In genomic region chr4:129295188-129295587, GRCm38 (mm10) we compare ENCODE assay signal across 31 mouse cellular contexts. TPM values are rescaled to one million over a fixed set of nuclear protein-coding genes. Genes with fewer than 3 reads are reported as not detected.
DNase-seq lines count a peak whose midpoint lies in the region; ATAC-seq and TF ChIP-seq lines count a peak whose summit lies in the region.
"Had no signal": no experiment of that assay in that cellular context is flagged by ENCODE, and none has a peak within 500 bp of the region (broad histone marks: within the 10 kb centered on the region; RNA-seq: fewer than 3 reads in every experiment).

No protein-coding gene starts in this region.

- no peaks in the 10 kb centered on the region for H3K9me3 ChIP-seq in intestine, embryonic 15.5 days
- no peaks in the 10 kb centered on the region for H3K9me3 ChIP-seq in intestine, embryonic 16.5 days (ENCODE audit: control insufficient read depth, low read length)
- H3K9me3 ChIP-seq in liver, embryonic 11.5 days (ENCODE audit: control insufficient read depth, low read length) = no peaks in the 10 kb centered on the region
- H3K9me3 ChIP-seq in liver, embryonic 16.5 days (replicated peaks; ENCODE audit: control insufficient read depth, low read length) = no peaks in the 10 kb centered on the region
- no peaks in the 10 kb centered on the region for H3K9me3 ChIP-seq in forebrain, embryonic 11.5 days (ENCODE audit: control insufficient read depth, low read length)
- H3K9me3 ChIP-seq in midbrain, embryonic 11.5 days (ENCODE audit: control insufficient read depth, low read length) = no peaks in the 10 kb centered on the region
- H3K9me3 ChIP-seq in stomach, postnatal 0 days (ENCODE audit: control insufficient read depth, low read length) = no peaks in the 10 kb centered on the region
- H3K9me3 ChIP-seq: embryonic facial prominence, embryonic 10.5 days; embryonic facial prominence, embryonic 15.5 days; forebrain, embryonic 13.5 days; heart, embryonic 12.5 days; kidney, embryonic 15.5 days; midbrain, embryonic 13.5 days; stomach, embryonic 15.5 days had no signal

- H3K4me1 ChIP-seq in intestine, embryonic 15.5 days (replicated peaks) = no peaks in the 10 kb centered on the region; the same call in 1 of the 2 replicates
- H3K4me1 ChIP-seq in intestine, embryonic 16.5 days (ENCODE audit: control insufficient read depth, insufficient read depth, low read length) = peaks cover 5% of the 10 kb centered on the region; the same call in 1 of the 2 replicates
- H3K4me1 ChIP-seq in liver, embryonic 11.5 days (replicated peaks; ENCODE audit: control insufficient read depth, insufficient read depth, low read length) = peaks cover 15% of the 10 kb centered on the region
- peaks cover 12% of the 10 kb centered on the region for H3K4me1 ChIP-seq in liver, embryonic 16.5 days (ENCODE audit: control insufficient read depth, low read depth, low read length)
- H3K4me1 ChIP-seq in forebrain, embryonic 11.5 days (replicated peaks; ENCODE audit: control insufficient read depth, insufficient read depth, low read length) = peaks cover 3% of the 10 kb centered on the region; the same call in 1 of the 2 replicates
- no peaks in the 10 kb centered on the region; the same call in 1 of the 2 replicates for H3K4me1 ChIP-seq in midbrain, embryonic 11.5 days (ENCODE audit: control insufficient read depth, insufficient read depth, low read length)
- 0 out of 2 replicates have a peak, but pooled peaks cover 3% of the 10 kb centered on the region for H3K4me1 ChIP-seq in stomach, postnatal 0 days (replicated peaks; ENCODE audit: control insufficient read depth, insufficient read depth)

- TF ChIP-seq CTCF in stomach, postnatal 0 days (IDR thresholded peaks at IDR 0.05; ENCODE audit: low read depth) = no peak

- no peak overlapping the region for H3K27ac ChIP-seq in intestine, embryonic 15.5 days
- no peak overlapping the region for H3K27ac ChIP-seq in intestine, embryonic 16.5 days (ENCODE audit: low read length)
- H3K27ac ChIP-seq in liver, embryonic 11.5 days (ENCODE audit: low read depth, low read length) = no peak overlapping the region
- H3K27ac ChIP-seq in liver, embryonic 16.5 days (ENCODE audit: low read length) = no peak overlapping the region
- no peak overlapping the region for H3K27ac ChIP-seq in forebrain, embryonic 11.5 days (ENCODE audit: low read depth, low read length)
- no peak overlapping the region for H3K27ac ChIP-seq in midbrain, embryonic 11.5 days (ENCODE audit: low read depth, low read length)
- no peak overlapping the region for H3K27ac ChIP-seq in stomach, postnatal 0 days (replicated peaks)
- H3K27ac ChIP-seq: embryonic facial prominence, embryonic 10.5 days; embryonic facial prominence, embryonic 15.5 days; forebrain, embryonic 13.5 days; hindbrain, embryonic 14.5 days; kidney, embryonic 15.5 days; left cerebral cortex, adult 2 months; midbrain, embryonic 13.5 days; stomach, embryonic 15.5 days had no signal

- peak; percentile 39; the same call in 1 of the 2 replicates for ATAC-seq in intestine, embryonic 15.5 days
- ATAC-seq in intestine, embryonic 16.5 days = no peak
- peak; percentile 79 for ATAC-seq in liver, embryonic 11.5 days (replicated peaks; ENCODE audit: low FRiP score)
- ATAC-seq in liver, embryonic 16.5 days (ENCODE audit: low read depth) = peak; percentile 72
- ATAC-seq in forebrain, embryonic 11.5 days (replicated peaks; ENCODE audit: low FRiP score) = no peak
- no peak for ATAC-seq in midbrain, embryonic 11.5 days (ENCODE audit: low FRiP score)
- ATAC-seq in stomach, postnatal 0 days (ENCODE audit: low FRiP score, low TSS enrichment) = no peak
- ATAC-seq: forebrain, embryonic 13.5 days; midbrain, embryonic 13.5 days; Patski had no signal

- no peaks in the 10 kb centered on the region for H3K27me3 ChIP-seq in intestine, embryonic 15.5 days (replicated peaks)
- no peaks in the 10 kb centered on the region for H3K27me3 ChIP-seq in intestine, embryonic 16.5 days (replicated peaks; ENCODE audit: control insufficient read depth, insufficient read depth, low read length)
- H3K27me3 ChIP-seq in liver, embryonic 11.5 days (replicated peaks; ENCODE audit: control insufficient read depth, insufficient read depth, low read length) = 0 out of 2 replicates have a peak, but pooled peaks cover 4% of the 10 kb centered on the region
- no peaks in the 10 kb centered on the region for H3K27me3 ChIP-seq in liver, embryonic 16.5 days (ENCODE audit: control insufficient read depth, insufficient read depth, low read depth, low read length)
- H3K27me3 ChIP-seq in forebrain, embryonic 11.5 days (ENCODE audit: control insufficient read depth, insufficient read depth, low read length) = no peaks in the 10 kb centered on the region
- H3K27me3 ChIP-seq in midbrain, embryonic 11.5 days (ENCODE audit: control insufficient read depth, insufficient read depth, low read length) = no peaks in the 10 kb centered on the region
- H3K27me3 ChIP-seq in stomach, postnatal 0 days (ENCODE audit: control insufficient read depth, insufficient read depth, low read length) = no peaks in the 10 kb centered on the region
- H3K27me3 ChIP-seq: CH12.LX; embryonic facial prominence, embryonic 15.5 days; kidney, embryonic 15.5 days; Patski; stomach, embryonic 15.5 days had no signal

- 32% methylated on average over 2 of the region's 2 CpGs for WGBS in intestine, embryonic 15.5 days
- 40% methylated on average over 2 of the region's 2 CpGs for WGBS in intestine, embryonic 16.5 days
- 6% methylated on average over 2 of the region's 2 CpGs for WGBS in liver, embryonic 11.5 days
- WGBS in liver, embryonic 16.5 days (ENCODE audit: insufficient replicate concordance) = 5% methylated on average over 2 of the region's 2 CpGs
- WGBS in forebrain, embryonic 11.5 days = 91% methylated on average over 2 of the region's 2 CpGs
- 85% methylated on average over 2 of the region's 2 CpGs for WGBS in midbrain, embryonic 11.5 days
- WGBS in stomach, postnatal 0 days = 18% methylated on average over 2 of the region's 2 CpGs

- DNase-seq in liver, embryonic 11.5 days (ENCODE audit: low spot score) = no peak
- peak; percentile 82 for DNase-seq in yolk sac, embryonic 10.5 days (ENCODE audit: low spot score)
- no peak for DNase-seq in forebrain, embryonic 11.5 days (ENCODE audit: low spot score)
- DNase-seq in midbrain, embryonic 11.5 days (ENCODE audit: low spot score, missing footprints) = no peak
- DNase-seq in stomach, postnatal 0 days (ENCODE audit: low spot score) = no peak
- DNase-seq: adrenal gland, postnatal 10 days; cerebellum, adult 11-12 months; cerebellum, adult 9-11 months; gastrocnemius, postnatal 25 days; heart, adult 18-20 months; heart, postnatal 10 days; kidney, adult 18-20 months; kidney, postnatal 25 days; left cerebral cortex, postnatal 4 days; lung, embryonic 14.5 days; right cerebral cortex, postnatal 25 days; thymus, postnatal 14 days had no signal

- no peak overlapping the region for H3K9ac ChIP-seq in intestine, embryonic 15.5 days
- H3K9ac ChIP-seq in intestine, embryonic 16.5 days (ENCODE audit: low read depth, low read length) = no peak overlapping the region
- H3K9ac ChIP-seq in liver, embryonic 11.5 days (ENCODE audit: low read depth, low read length) = no peak overlapping the region
- no peak overlapping the region for H3K9ac ChIP-seq in liver, embryonic 16.5 days (ENCODE audit: low read depth, low read length)
- H3K9ac ChIP-seq in forebrain, embryonic 11.5 days (ENCODE audit: low read length) = no peak overlapping the region
- no peak overlapping the region for H3K9ac ChIP-seq in midbrain, embryonic 11.5 days (ENCODE audit: low read length)
- no peak overlapping the region for H3K9ac ChIP-seq in stomach, postnatal 0 days (ENCODE audit: low read length)
- H3K9ac ChIP-seq: embryonic facial prominence, embryonic 15.5 days; forebrain, embryonic 13.5 days; heart, embryonic 12.5 days; hindbrain, embryonic 14.5 days; kidney, embryonic 15.5 days; lung, embryonic 14.5 days; midbrain, embryonic 13.5 days; stomach, embryonic 15.5 days had no signal

- H3K4me3 ChIP-seq in intestine, embryonic 15.5 days (replicated peaks) = no peak overlapping the region
- no peak overlapping the region for H3K4me3 ChIP-seq in intestine, embryonic 16.5 days (ENCODE audit: low read length)
- H3K4me3 ChIP-seq in liver, embryonic 11.5 days (ENCODE audit: low read depth, low read length) = no peak overlapping the region
- no peak overlapping the region for H3K4me3 ChIP-seq in liver, embryonic 16.5 days (ENCODE audit: low read depth, low read length)
- H3K4me3 ChIP-seq in forebrain, embryonic 11.5 days (ENCODE audit: low read depth, low read length) = no peak overlapping the region
- H3K4me3 ChIP-seq in midbrain, embryonic 11.5 days (ENCODE audit: low read depth, low read length) = no peak overlapping the region
- H3K4me3 ChIP-seq in stomach, postnatal 0 days (ENCODE audit: low read depth, low read length) = no peak overlapping the region
- H3K4me3 ChIP-seq: embryonic facial prominence, embryonic 10.5 days; embryonic facial prominence, embryonic 15.5 days; forebrain, embryonic 13.5 days; heart, embryonic 12.5 days; kidney, embryonic 15.5 days; left cerebral cortex, adult 2 months; midbrain, embryonic 13.5 days; stomach, embryonic 15.5 days had no signal

- TF ChIP-seq EP300 in stomach, postnatal 0 days (optimal IDR thresholded peaks at IDR 0.05) = no peak

- H3K4me2 ChIP-seq in intestine, embryonic 15.5 days (replicated peaks) = no peak overlapping the region
- H3K4me2 ChIP-seq in intestine, embryonic 16.5 days (ENCODE audit: low read depth, low read length) = no peak overlapping the region
- peak overlapping the region; percentile 16; the same call in 1 of the 2 replicates for H3K4me2 ChIP-seq in liver, embryonic 11.5 days
- H3K4me2 ChIP-seq in liver, embryonic 16.5 days (ENCODE audit: low read depth, low read length) = no peak overlapping the region
- no peak overlapping the region for H3K4me2 ChIP-seq in forebrain, embryonic 11.5 days (ENCODE audit: low read depth, low read length, severe bottlenecking)
- H3K4me2 ChIP-seq in midbrain, embryonic 11.5 days = no peak overlapping the region
- H3K4me2 ChIP-seq in stomach, postnatal 0 days (replicated peaks; ENCODE audit: low read depth) = no peak overlapping the region
- H3K4me2 ChIP-seq: embryonic facial prominence, embryonic 15.5 days; forebrain, embryonic 13.5 days; heart, embryonic 12.5 days; hindbrain, embryonic 14.5 days; kidney, embryonic 15.5 days; lung, embryonic 14.5 days; midbrain, embryonic 13.5 days; stomach, embryonic 15.5 days had no signal

- H3K36me3 ChIP-seq in intestine, embryonic 15.5 days = no peaks in the 10 kb centered on the region
- no peaks in the 10 kb centered on the region for H3K36me3 ChIP-seq in intestine, embryonic 16.5 days (ENCODE audit: control insufficient read depth, insufficient read depth, low read length)
- no peaks in the 10 kb centered on the region for H3K36me3 ChIP-seq in liver, embryonic 11.5 days (ENCODE audit: control insufficient read depth, insufficient read depth, low read length)
- no peaks in the 10 kb centered on the region for H3K36me3 ChIP-seq in liver, embryonic 16.5 days (ENCODE audit: control insufficient read depth, insufficient read depth)
- H3K36me3 ChIP-seq in forebrain, embryonic 11.5 days (ENCODE audit: control insufficient read depth, insufficient read depth, low read length) = no peaks in the 10 kb centered on the region
- H3K36me3 ChIP-seq in midbrain, embryonic 11.5 days (ENCODE audit: control insufficient read depth, insufficient read depth, low read length) = no peaks in the 10 kb centered on the region
- H3K36me3 ChIP-seq in stomach, postnatal 0 days (ENCODE audit: control insufficient read depth, insufficient read depth, low read length) = no peaks in the 10 kb centered on the region
- H3K36me3 ChIP-seq: embryonic facial prominence, embryonic 10.5 days; embryonic facial prominence, embryonic 15.5 days; heart, embryonic 12.5 days; kidney, embryonic 15.5 days; midbrain, embryonic 13.5 days; stomach, embryonic 15.5 days had no signal

RNA-seq across cellular contexts. Expression of gene Sync, which starts 7.8 kb away (rescaled TPM):
- polyA plus RNA-seq in intestine, embryonic 15.5 days (2015; fragmentation: Nextera tagmentation; extraction: Ambion mirVana) = 1.2 TPM in 2 replicates
- 1.1 and 1.3 TPM in 2 replicates for polyA plus RNA-seq in intestine, embryonic 16.5 days (2015; fragmentation: Nextera tagmentation; extraction: Ambion mirVana)
- polyA plus RNA-seq in liver, embryonic 11.5 days (2014; fragmentation: Nextera tagmentation; extraction: Ambion mirVana) = 0.36 and 0.40 TPM in 2 replicates
- 0.13 and 0.33 TPM in 2 replicates for polyA plus RNA-seq in liver, embryonic 16.5 days (2015; fragmentation: Nextera tagmentation; extraction: Ambion mirVana)
- 0.37 and 0.57 TPM in 2 replicates for polyA plus RNA-seq in forebrain, embryonic 11.5 days (2014; fragmentation: Nextera tagmentation; extraction: Ambion mirVana)
- polyA plus RNA-seq in midbrain, embryonic 11.5 days (2014; fragmentation: Nextera tagmentation; extraction: Ambion mirVana) = 0.51 and 0.53 TPM in 2 replicates
- 2.9 and 3.2 TPM in 2 replicates for polyA plus RNA-seq in stomach, postnatal 0 days (2015; fragmentation: Nextera tagmentation; extraction: Ambion mirVana)

RNA-seq across cellular contexts. Expression of gene C77080, which starts 34.0 kb away (rescaled TPM):
- polyA plus RNA-seq in intestine, embryonic 15.5 days (2015; fragmentation: Nextera tagmentation; extraction: Ambion mirVana) = 9.7 and 10.3 TPM in 2 replicates
- polyA plus RNA-seq in intestine, embryonic 16.5 days (2015; fragmentation: Nextera tagmentation; extraction: Ambion mirVana) = 6.5 and 7.5 TPM in 2 replicates
- 1.2 and 1.6 TPM in 2 replicates for polyA plus RNA-seq in liver, embryonic 11.5 days (2014; fragmentation: Nextera tagmentation; extraction: Ambion mirVana)
- polyA plus RNA-seq in liver, embryonic 16.5 days (2015; fragmentation: Nextera tagmentation; extraction: Ambion mirVana) = 0.85 and 0.97 TPM in 2 replicates
- 4.7 and 4.8 TPM in 2 replicates for polyA plus RNA-seq in forebrain, embryonic 11.5 days (2014; fragmentation: Nextera tagmentation; extraction: Ambion mirVana)
- 3.3 and 3.7 TPM in 2 replicates for polyA plus RNA-seq in midbrain, embryonic 11.5 days (2014; fragmentation: Nextera tagmentation; extraction: Ambion mirVana)
- 9.6 and 10.3 TPM in 2 replicates for polyA plus RNA-seq in stomach, postnatal 0 days (2015; fragmentation: Nextera tagmentation; extraction: Ambion mirVana)

RNA-seq across cellular contexts. Expression of gene Rbbp4, which starts 40.0 kb away (rescaled TPM):
- polyA plus RNA-seq in intestine, embryonic 15.5 days (2015; fragmentation: Nextera tagmentation; extraction: Ambion mirVana) = 310 and 386 TPM in 2 replicates
- 271 and 297 TPM in 2 replicates for polyA plus RNA-seq in intestine, embryonic 16.5 days (2015; fragmentation: Nextera tagmentation; extraction: Ambion mirVana)
- polyA plus RNA-seq in liver, embryonic 11.5 days (2014; fragmentation: Nextera tagmentation; extraction: Ambion mirVana) = 318 and 355 TPM in 2 replicates
- 214 and 238 TPM in 2 replicates for polyA plus RNA-seq in liver, embryonic 16.5 days (2015; fragmentation: Nextera tagmentation; extraction: Ambion mirVana)
- polyA plus RNA-seq in forebrain, embryonic 11.5 days (2014; fragmentation: Nextera tagmentation; extraction: Ambion mirVana) = 508 and 555 TPM in 2 replicates
- 561 and 604 TPM in 2 replicates for polyA plus RNA-seq in midbrain, embryonic 11.5 days (2014; fragmentation: Nextera tagmentation; extraction: Ambion mirVana)
- 149 and 153 TPM in 2 replicates for polyA plus RNA-seq in stomach, postnatal 0 days (2015; fragmentation: Nextera tagmentation; extraction: Ambion mirVana)

RNA-seq across cellular contexts. Expression of gene Zbtb8os, which starts 40.3 kb away (rescaled TPM):
- 58.0 and 62.6 TPM in 2 replicates for polyA plus RNA-seq in intestine, embryonic 15.5 days (2015; fragmentation: Nextera tagmentation; extraction: Ambion mirVana)
- polyA plus RNA-seq in intestine, embryonic 16.5 days (2015; fragmentation: Nextera tagmentation; extraction: Ambion mirVana) = 64.2 and 66.9 TPM in 2 replicates
- polyA plus RNA-seq in liver, embryonic 11.5 days (2014; fragmentation: Nextera tagmentation; extraction: Ambion mirVana) = 42.2 and 53.9 TPM in 2 replicates
- polyA plus RNA-seq in liver, embryonic 16.5 days (2015; fragmentation: Nextera tagmentation; extraction: Ambion mirVana) = 22.5 and 23.0 TPM in 2 replicates
- polyA plus RNA-seq in forebrain, embryonic 11.5 days (2014; fragmentation: Nextera tagmentation; extraction: Ambion mirVana) = 44.9 and 46.2 TPM in 2 replicates
- 42.7 and 45.0 TPM in 2 replicates for polyA plus RNA-seq in midbrain, embryonic 11.5 days (2014; fragmentation: Nextera tagmentation; extraction: Ambion mirVana)
- polyA plus RNA-seq in stomach, postnatal 0 days (2015; fragmentation: Nextera tagmentation; extraction: Ambion mirVana) = 41.7 and 42.5 TPM in 2 replicates

Comparison
In these comparisons a context has a peak if more than half of its experiments do, and no peak if none do; other contexts are left out.
1. ATAC-seq: peak in intestine, embryonic 15.5 days (single experiment), liver, embryonic 11.5 days (single experiment) and liver, embryonic 16.5 days (single experiment); none in intestine, embryonic 16.5 days (single experiment), forebrain, embryonic 11.5 days (single experiment), midbrain, embryonic 11.5 days (single experiment) and stomach, postnatal 0 days (single experiment).